Mouse (Mus musculus): ENCODE measurements at regions not wholly inside any gene's neighbourhood (a gene's known extent, or its start where the extent isn't known, plus 50 kb on each side); places are given as distances from the start of the nearest gene placed in this dataset.
A peak's percentile ranks its signal among the peaks of the same experiment; 100 is the strongest.

GRCm38 (mm10) chr7:133202092-133202880, 78.1 kb upstream of the Ctbp2 start:
- H3K27me3 ChIP-seq (replicated peaks): no peaks in the 10 kb centered on the region
- H3K4me2 ChIP-seq: no peak overlapping the region
- H3K36me3 ChIP-seq: no peaks in the 10 kb centered on the region
- ATAC-seq: no peak
- no peaks in the 10 kb centered on the region for H3K9me3 ChIP-seq (replicated peaks)
- 64% methylated on average over 13 of the region's 13 CpGs for WGBS (ENCODE audit: insufficient replicate concordance)
- H3K27ac ChIP-seq: no peak overlapping the region
- no peaks in the 10 kb centered on the region for H3K4me1 ChIP-seq
- H3K4me3 ChIP-seq: no peak overlapping the region
- no peak overlapping the region for H3K9ac ChIP-seq

GRCm38 (mm10) chr7:133199046-133199445, 74.9 kb upstream of the Ctbp2 start:
- H3K9me3 ChIP-seq (replicated peaks): no peaks in the 10 kb centered on the region
- whole genome bisulfite sequencing (ENCODE audit: insufficient replicate concordance): 31% methylated on average over 4 of the region's 4 CpGs

GRCm38 (mm10) chr7:133189880-133190462, 65.8 kb upstream of the Ctbp2 start:
- no peak for ATAC-seq
- H3K9me3 ChIP-seq (replicated peaks): no peaks in the 10 kb centered on the region
- WGBS (ENCODE audit: insufficient replicate concordance): 53% methylated on average over 7 of the region's 7 CpGs
- H3K36me3 ChIP-seq: no peaks in the 10 kb centered on the region
- no peak overlapping the region for H3K4me2 ChIP-seq
- H3K27me3 ChIP-seq (replicated peaks): no peaks in the 10 kb centered on the region
- H3K27ac ChIP-seq: no peak overlapping the region
- H3K9ac ChIP-seq: no peak overlapping the region
- peaks cover 16% of the 10 kb centered on the region; the same call in 1 of the 2 replicates for H3K4me1 ChIP-seq
- no peak overlapping the region for H3K4me3 ChIP-seq

More at GRCm38 (mm10) chr7:133199046-133199445, 74.9 kb upstream of the Ctbp2 start:
- Histone ChIP-seq H3K27me3 (replicated peaks) (no peaks in the 10 kb centered on the region), H3K4me3 (no peak overlapping the region), H3K4me1 (no peaks in the 10 kb centered on the region), H3K4me2 (no peak overlapping the region), H3K36me3 (no peaks in the 10 kb centered on the region), H3K27ac (no peak overlapping the region), H3K9ac (no peak overlapping the region)
- no peak for ATAC-seq

GRCm38 (mm10) chr7:133185931-133186601, 61.9 kb upstream of the Ctbp2 start:
- peak; percentile 83 for ATAC-seq
- WGBS (ENCODE audit: insufficient replicate concordance): 12% methylated on average over 12 of the region's 12 CpGs
- no peak overlapping the region for H3K27ac ChIP-seq

GRCm38 (mm10) chr7:133184905-133185594, 60.9 kb upstream of the Ctbp2 start:
- Histone ChIP-seq H3K9ac (no peak overlapping the region), H3K27me3 (replicated peaks) (no peaks in the 10 kb centered on the region), H3K4me3 (no peak overlapping the region), H3K27ac (no peak overlapping the region), H3K4me1 (peaks cover 16% of the 10 kb centered on the region; the same call in 1 of the 2 replicates), H3K36me3 (no peaks in the 10 kb centered on the region), H3K4me2 (no peak overlapping the region), H3K9me3 (replicated peaks) (no peaks in the 10 kb centered on the region)
- no peak for ATAC-seq
- WGBS (ENCODE audit: insufficient replicate concordance): 50% methylated on average over 16 of the region's 16 CpGs

More at GRCm38 (mm10) chr7:133185931-133186601, 61.9 kb upstream of the Ctbp2 start:
- Histone ChIP-seq H3K9me3 (replicated peaks) (no peaks in the 10 kb centered on the region), H3K4me1 (peaks cover 16% of the 10 kb centered on the region; the same call in 1 of the 2 replicates), H3K27me3 (replicated peaks) (no peaks in the 10 kb centered on the region), H3K9ac (no peak overlapping the region), H3K4me2 (peak overlapping the region; percentile 54), H3K36me3 (no peaks in the 10 kb centered on the region), H3K4me3 (peak overlapping the region; percentile 14; the same call in 1 of the 2 replicates)

GRCm38 (mm10) chr7:133181388-133181787, 57.2 kb upstream of the Ctbp2 start:
- WGBS (ENCODE audit: insufficient replicate concordance): 22% methylated on average over 2 of the region's 2 CpGs
- Histone ChIP-seq H3K27ac (no peak overlapping the region), H3K4me2 (no peak overlapping the region), H3K4me3 (no peak overlapping the region), H3K27me3 (replicated peaks) (peaks cover 6% of the 10 kb centered on the region; the same call in 1 of the 2 replicates), H3K4me1 (peaks cover 15% of the 10 kb centered on the region; the same call in 1 of the 2 replicates), H3K9ac (no peak overlapping the region), H3K9me3 (replicated peaks) (no peaks in the 10 kb centered on the region), H3K36me3 (no peaks in the 10 kb centered on the region)
- no peak for ATAC-seq

- no peak overlapping the region for H3K4me3 ChIP-seq
- no peak overlapping the region for H3K9ac ChIP-seq
- H3K4me2 ChIP-seq: no peak overlapping the region
- no peaks in the 10 kb centered on the region for H3K36me3 ChIP-seq
- peaks cover 8% of the 10 kb centered on the region for H3K4me1 ChIP-seq
- no peak for ATAC-seq
- H3K9me3 ChIP-seq (replicated peaks): no peaks in the 10 kb centered on the region
- WGBS (ENCODE audit: insufficient replicate concordance): 60% methylated on average over 4 of the region's 4 CpGs
- peak overlapping the region; percentile 49; the same call in 1 of the 2 replicates for H3K27ac ChIP-seq
- H3K27me3 ChIP-seq (replicated peaks): peaks cover 6% of the 10 kb centered on the region; the same call in 1 of the 2 replicates
These were observed 53.0 kb upstream of the Ctbp2 start for GRCm38 (mm10) chr7:133177179-133177575.

- Histone ChIP-seq H3K4me2 (no peak overlapping the region), H3K9me3 (replicated peaks) (no peaks in the 10 kb centered on the region), H3K4me1 (peaks cover 8% of the 10 kb centered on the region), H3K27ac (no peak overlapping the region; the same call in 1 of the 2 replicates), H3K4me3 (no peak overlapping the region), H3K27me3 (replicated peaks) (peaks cover 6% of the 10 kb centered on the region; the same call in 1 of the 2 replicates), H3K36me3 (no peaks in the 10 kb centered on the region), H3K9ac (no peak overlapping the region)
- no peak; the same call in 1 of the 2 replicates for ATAC-seq
- WGBS (ENCODE audit: insufficient replicate concordance): 41% methylated on average over 10 of the region's 10 CpGs
These were observed 52.4 kb upstream of the Ctbp2 start for GRCm38 (mm10) chr7:133176256-133177178.

Data from liver, embryonic 12.5 days (tissue).